Mouse (Mus musculus) forebrain, embryonic 10.5 days (tissue): ENCODE data around the gene Ss18l1. TPM values are rescaled to one million over a fixed set of nuclear protein-coding genes. Genes with fewer than 3 reads are reported as not detected.
A peak's percentile ranks its signal among the peaks of the same experiment; 100 is the strongest.

ENCODE experiments used
- DNase-seq: peaks from one replicate; pipeline ENCODE4 v3.0.0-alpha.2; 2017; ENCODE audit warnings: low spot score; ENCODE audit errors: extremely low spot score
- H3K27ac ChIP-seq: fragments of 300-500 bp; sonication (generic); 2 replicates; pipeline ENCODE4 v1.5.1; 2016; ENCODE audit warnings: mild to moderate bottlenecking
- H3K27me3 ChIP-seq: fragments of 300-500 bp; sonication (generic); 2 replicates; pipeline ENCODE4 v1.6.1; 2016; ENCODE audit warnings: mild to moderate bottlenecking; ENCODE audit not compliant: poor library complexity, severe bottlenecking
- H3K36me3 ChIP-seq: fragments of 300-500 bp; sonication (generic); replicated peaks from 2 replicates; pipeline ENCODE4 v1.6.1; 2016; ENCODE audit warnings: mild to moderate bottlenecking, moderate library complexity
- H3K4me1 ChIP-seq: fragments of 300-500 bp; sonication (generic); 2 replicates; pipeline ENCODE4 v1.6.1; 2016
- H3K4me3 ChIP-seq: fragments of 300-500 bp; sonication (generic); 2 replicates; pipeline ENCODE4 v1.5.1; 2016; ENCODE audit warnings: mild to moderate bottlenecking, moderate library complexity
- H3K9me3 ChIP-seq: fragments of 300-500 bp; sonication (generic); 2 replicates; pipeline ENCODE4 v1.6.1; 2016; ENCODE audit warnings: mild to moderate bottlenecking, moderate library complexity
- WGBS: fragments of 180-500 bp; shearing (Covaris S2); methylation state at CpG from one replicate; pipeline ENCODE4 v1.1.7; 2016; 5-methylcytosine and 5-hydroxymethylcytosine counted together
- polyA plus RNA-seq: library from polyadenylated mRNA; unstranded; fragments of >200 nt; fragmentation: Nextera tagmentation; extraction: Ambion mirVana; gene quantifications from 2 replicates; pipeline ENCODE4 v1.2.1, GENCODE M21; 2016

The Ss18l1 gene
- polyA plus RNA-seq, 1 experiment from 2014 or later = 7.0 TPM

GRCm38 (mm10) chr2:180042858-180043515 is 678 bp downstream of the Ss18l1 start:
- peak overlapping the region; percentile 98 for H3K27ac ChIP-seq
- peak; percentile 70 for DNase-seq
- H3K4me3 ChIP-seq = peak overlapping the region; percentile 100
- peaks cover 48% of the 10 kb centered on the region for H3K4me1 ChIP-seq
- no peaks in the 10 kb centered on the region for H3K9me3 ChIP-seq
- WGBS = under 1% methylated on average over 65 of the region's 66 CpGs
- H3K27me3 ChIP-seq = no peaks in the 10 kb centered on the region
- H3K36me3 ChIP-seq = peaks cover 50% of the 10 kb centered on the region

- no peak overlapping the region for H3K27ac ChIP-seq
- 60% methylated on average over 4 of the region's 4 CpGs for WGBS
- no peaks in the 10 kb centered on the region for H3K27me3 ChIP-seq
- no peaks in the 10 kb centered on the region for H3K9me3 ChIP-seq
- no peak for DNase-seq
- H3K4me3 ChIP-seq = no peak overlapping the region
- peaks cover 40% of the 10 kb centered on the region for H3K4me1 ChIP-seq
- peaks cover 38% of the 10 kb centered on the region for H3K36me3 ChIP-seq
These were observed 3.0 kb downstream of the Ss18l1 start for GRCm38 (mm10) chr2:180045283-180045682.

GRCm38 (mm10) chr2:180047580-180047979 is 5.3 kb downstream of the Ss18l1 start:
- Histone ChIP-seq H3K27me3 (no peaks in the 10 kb centered on the region), H3K27ac (no peak overlapping the region), H3K9me3 (no peaks in the 10 kb centered on the region), H3K4me3 (no peak overlapping the region), H3K36me3 (peaks cover 38% of the 10 kb centered on the region), H3K4me1 (peaks cover 33% of the 10 kb centered on the region)
- 93% methylated on average over 3 of the region's 3 CpGs for WGBS
- no peak for DNase-seq

- peaks cover 43% of the 10 kb centered on the region for H3K36me3 ChIP-seq
- WGBS = 92% methylated on average over 18 of the region's 18 CpGs
- no peak overlapping the region for H3K27ac ChIP-seq
- no peaks in the 10 kb centered on the region for H3K27me3 ChIP-seq
- no peaks in the 10 kb centered on the region for H3K9me3 ChIP-seq
- H3K4me1 ChIP-seq = peaks cover 32% of the 10 kb centered on the region
- H3K4me3 ChIP-seq = no peak overlapping the region
- DNase-seq = no peak
These were observed 5.8 kb downstream of the Ss18l1 start for GRCm38 (mm10) chr2:180047980-180048635.

- Histone ChIP-seq H3K4me1 (peaks cover 9% of the 10 kb centered on the region; the same call in 1 of the 2 replicates), H3K27me3 (no peaks in the 10 kb centered on the region), H3K27ac (no peak overlapping the region), H3K36me3 (peaks cover 66% of the 10 kb centered on the region), H3K9me3 (no peaks in the 10 kb centered on the region), H3K4me3 (no peak overlapping the region)
- DNase-seq = peak; percentile 85
- 21% methylated on average over 5 of the region's 5 CpGs for WGBS
These were observed 8.7 kb downstream of the Ss18l1 start for GRCm38 (mm10) chr2:180050986-180051385.

GRCm38 (mm10) chr2:180051986-180052733 is 9.9 kb downstream of the Ss18l1 start:
- 90% methylated on average over 14 of the region's 14 CpGs for WGBS
- H3K4me1 ChIP-seq = peaks cover 9% of the 10 kb centered on the region; the same call in 1 of the 2 replicates
- H3K36me3 ChIP-seq = peaks cover 66% of the 10 kb centered on the region
- no peak overlapping the region for H3K4me3 ChIP-seq
- H3K27ac ChIP-seq = no peak overlapping the region
- H3K27me3 ChIP-seq = no peaks in the 10 kb centered on the region
- no peaks in the 10 kb centered on the region for H3K9me3 ChIP-seq
- DNase-seq = no peak

GRCm38 (mm10) chr2:180053001-180053400 is 10.7 kb downstream of the Ss18l1 start:
- 97% methylated on average over 9 of the region's 9 CpGs for WGBS
- no peaks in the 10 kb centered on the region for H3K9me3 ChIP-seq
- no peak overlapping the region for H3K27ac ChIP-seq
- H3K36me3 ChIP-seq = peaks cover 66% of the 10 kb centered on the region
- no peaks in the 10 kb centered on the region for H3K27me3 ChIP-seq
- peaks cover 9% of the 10 kb centered on the region; the same call in 1 of the 2 replicates for H3K4me1 ChIP-seq
- H3K4me3 ChIP-seq = no peak overlapping the region
- no peak for DNase-seq

- peaks cover 18% of the 10 kb centered on the region for H3K9me3 ChIP-seq
- H3K27me3 ChIP-seq = no peaks in the 10 kb centered on the region
- no peak for DNase-seq
- no peak overlapping the region for H3K27ac ChIP-seq
- WGBS = 96% methylated on average over 11 of the region's 11 CpGs
- H3K4me1 ChIP-seq = no peaks in the 10 kb centered on the region
- no peak overlapping the region for H3K4me3 ChIP-seq
- H3K36me3 ChIP-seq = peaks cover 89% of the 10 kb centered on the region
These were observed 21.2 kb downstream of the Ss18l1 start for GRCm38 (mm10) chr2:180063338-180064131.

GRCm38 (mm10) chr2:180069770-180070480 is 27.6 kb downstream of the Ss18l1 start:
- DNase-seq = no peak
- H3K27ac ChIP-seq = peak overlapping the region; percentile 90
- H3K4me1 ChIP-seq = peaks cover 22% of the 10 kb centered on the region
- WGBS = 37% methylated on average over 20 of the region's 20 CpGs
- peaks cover 45% of the 10 kb centered on the region for H3K36me3 ChIP-seq
- no peaks in the 10 kb centered on the region for H3K27me3 ChIP-seq
- H3K9me3 ChIP-seq = peaks cover 8% of the 10 kb centered on the region
- peak overlapping the region; percentile 81 for H3K4me3 ChIP-seq

GRCm38 (mm10) chr2:180070481-180071453 is 28.5 kb downstream of the Ss18l1 start, which contains the start of gene Mtg2:
TSS of gene Mtg2 (plus strand) at chr2:180070588.
- Histone ChIP-seq H3K36me3 (peaks cover 37% of the 10 kb centered on the region), H3K27ac (peak within 1 kb of the TSS; percentile 90), H3K9me3 (no peaks in the 10 kb centered on the region), H3K27me3 (no peaks in the 10 kb centered on the region), H3K4me1 (peaks cover 22% of the 10 kb centered on the region), H3K4me3 (peak within 1 kb of the TSS; percentile 81)
- DNase-seq = peak; percentile 95
- WGBS = 5% methylated on average over 58 of the region's 58 CpGs

- DNase-seq = no peak
- Histone ChIP-seq H3K27me3 (no peaks in the 10 kb centered on the region), H3K4me1 (peaks cover 22% of the 10 kb centered on the region), H3K36me3 (peaks cover 34% of the 10 kb centered on the region), H3K9me3 (no peaks in the 10 kb centered on the region), H3K27ac (no peak overlapping the region), H3K4me3 (no peak overlapping the region)
- whole genome bisulfite sequencing = 89% methylated on average over 2 of the region's 2 CpGs
These were observed 29.4 kb downstream of the Ss18l1 start for GRCm38 (mm10) chr2:180071671-180072070.
